Mouse (Mus musculus) kidney, embryonic 14.5 days (tissue): Measurements from ENCODE around the gene Cfap54. TPM values are rescaled to one million over a fixed set of nuclear protein-coding genes. Genes with fewer than 3 reads are reported as not detected.
A peak's percentile ranks its signal among the peaks of the same experiment; 100 is the strongest.

Experiments
- ATAC-seq: fragments of 200-750 bp; cut with Nextera tagmentation; 2 replicates; pipeline ENCODE4 v1.8.0; 2017; ENCODE audit warnings: moderate number of reproducible peaks, mild to moderate bottlenecking, moderate TSS enrichment, moderate library complexity; ENCODE audit not compliant: low FRiP score, low TSS enrichment
- H3K27ac ChIP-seq: fragments of 300-500 bp; sonication (generic); 2 replicates; pipeline ENCODE4 v1.5.1; 2014; ENCODE audit warnings: low read depth, mild to moderate bottlenecking, low read length, moderate library complexity, mixed read lengths
- H3K27me3 ChIP-seq: fragments of 300-500 bp; sonication (generic); 2 replicates; pipeline ENCODE4 v1.6.1; 2014; ENCODE audit warnings: mild to moderate bottlenecking, low read length; ENCODE audit not compliant: control insufficient read depth, insufficient read depth
- H3K36me3 ChIP-seq: fragments of 300-500 bp; sonication (generic); 2 replicates; pipeline ENCODE4 v1.6.1; 2014; ENCODE audit warnings: low read length, mixed read lengths; ENCODE audit not compliant: control insufficient read depth, insufficient read depth
- H3K4me1 ChIP-seq: fragments of 300-500 bp; sonication (generic); 2 replicates; pipeline ENCODE4 v1.6.1; 2014; ENCODE audit warnings: low read length, mixed read lengths; ENCODE audit not compliant: control insufficient read depth, insufficient read depth
- H3K4me2 ChIP-seq: fragments of 300-500 bp; sonication (generic); replicated peaks from 2 replicates; pipeline ENCODE4 v1.6.1; 2014; ENCODE audit warnings: low read depth, mild to moderate bottlenecking, low read length
- H3K4me3 ChIP-seq: fragments of 300-500 bp; sonication (generic); 2 replicates; pipeline ENCODE4 v1.5.1; 2014; ENCODE audit warnings: mild to moderate bottlenecking, low read length
- H3K9ac ChIP-seq: fragments of 300-500 bp; sonication (generic); 2 replicates; pipeline ENCODE4 v1.6.1; 2014; ENCODE audit warnings: low read depth, mild to moderate bottlenecking, low read length, moderate library complexity
- H3K9me3 ChIP-seq: fragments of 300-500 bp; sonication (generic); 2 replicates; pipeline ENCODE4 v1.6.1; 2016; ENCODE audit warnings: low read length; ENCODE audit not compliant: control insufficient read depth
- WGBS: fragments of 180-500 bp; shearing (Covaris S2); extraction: QIAGEN DNeasy Blood & Tissue Kit; methylation state at CpG from one replicate; pipeline ENCODE4 v1.1.7; 2014; 5-methylcytosine and 5-hydroxymethylcytosine counted together
- polyA plus RNA-seq: library from polyadenylated mRNA; unstranded; fragments of >200 nt; fragmentation: Nextera tagmentation; extraction: Ambion mirVana; gene quantifications from 2 replicates; pipeline ENCODE4 v1.2.1, GENCODE M21; 2014

The Cfap54 gene
- polyA plus RNA-seq, 1 experiment from 2014 or later = 0.49 TPM

DNA sequence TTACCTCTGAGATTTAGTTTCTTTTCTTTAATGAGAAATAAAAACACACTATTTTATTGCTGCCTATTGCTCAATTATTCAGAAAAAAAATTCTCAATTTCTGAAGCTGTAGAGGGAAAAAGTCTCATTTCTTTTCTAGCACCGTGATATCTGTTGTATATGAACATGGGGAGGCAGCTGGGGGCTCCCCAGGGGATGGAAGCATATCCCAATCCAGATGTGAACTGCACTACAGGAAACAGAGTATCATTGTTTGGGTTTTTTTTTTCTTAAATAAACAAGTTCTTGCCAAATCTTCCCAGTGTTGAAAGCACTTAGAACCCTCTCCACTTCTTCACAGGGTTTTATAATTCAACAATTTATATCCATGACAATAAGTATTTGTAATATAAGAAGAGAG is 151.4 kb downstream of the Cfap54 start:
- H3K36me3 ChIP-seq = no peaks in the 10 kb centered on the region
- H3K27ac ChIP-seq = no peak overlapping the region
- H3K9ac ChIP-seq = no peak overlapping the region
- no peak for ATAC-seq
- H3K4me2 ChIP-seq = no peak overlapping the region
- WGBS = 58% methylated on average over 1 of the region's 1 CpGs
- H3K4me1 ChIP-seq = no peaks in the 10 kb centered on the region
- H3K9me3 ChIP-seq = no peaks in the 10 kb centered on the region
- no peak overlapping the region for H3K4me3 ChIP-seq
- H3K27me3 ChIP-seq = no peaks in the 10 kb centered on the region

- Histone ChIP-seq H3K4me3 (no peak overlapping the region), H3K27me3 (no peaks in the 10 kb centered on the region), H3K4me1 (no peaks in the 10 kb centered on the region), H3K4me2 (no peak overlapping the region), H3K9me3 (no peaks in the 10 kb centered on the region), H3K27ac (no peak overlapping the region), H3K9ac (no peak overlapping the region), H3K36me3 (no peaks in the 10 kb centered on the region)
- WGBS = 88% methylated on average over 3 of the region's 3 CpGs
- no peak for ATAC-seq
These were observed 153.2 kb downstream of the Cfap54 start for GRCm38 (mm10) chr10:92928256-92928655.

- Histone ChIP-seq H3K9ac (no peak overlapping the region), H3K4me1 (no peaks in the 10 kb centered on the region), H3K27me3 (no peaks in the 10 kb centered on the region), H3K36me3 (no peaks in the 10 kb centered on the region), H3K9me3 (no peaks in the 10 kb centered on the region), H3K27ac (no peak overlapping the region), H3K4me2 (no peak overlapping the region), H3K4me3 (no peak overlapping the region)
- ATAC-seq = no peak
- 95% methylated on average over 1 of the region's 1 CpGs for WGBS
These were observed 162.9 kb downstream of the Cfap54 start for GRCm38 (mm10) chr10:92918551-92918950.

GRCm38 (mm10) chr10:92907246-92907645 is 174.2 kb downstream of the Cfap54 start:
- Histone ChIP-seq H3K4me3 (no peak overlapping the region), H3K4me2 (no peak overlapping the region), H3K9ac (no peak overlapping the region), H3K4me1 (no peaks in the 10 kb centered on the region), H3K36me3 (no peaks in the 10 kb centered on the region), H3K9me3 (no peaks in the 10 kb centered on the region), H3K27ac (no peak overlapping the region), H3K27me3 (no peaks in the 10 kb centered on the region)
- 41% methylated on average over 6 of the region's 6 CpGs for WGBS
- 0 out of 2 replicates have a peak, but pooled peaks have one; percentile 24 for ATAC-seq

DNA sequence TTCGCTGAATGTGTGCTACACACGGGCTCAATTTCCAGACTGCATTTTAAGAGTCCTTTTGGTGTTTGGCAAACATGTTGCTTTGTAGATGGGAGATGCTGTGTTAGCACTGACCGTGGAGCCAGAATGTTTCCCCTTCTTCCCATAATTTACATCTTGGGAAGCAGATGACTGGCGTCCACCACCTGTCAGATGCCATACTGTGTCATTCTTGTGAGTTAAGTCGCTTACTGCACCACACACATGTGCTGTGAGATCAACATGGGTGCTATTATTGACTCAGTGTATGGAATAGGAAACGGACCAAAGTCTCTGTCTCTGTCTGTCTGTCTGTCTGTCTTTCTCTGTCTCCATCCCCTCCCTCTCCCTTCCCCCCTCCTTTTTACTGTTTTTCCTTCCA is 193.0 kb downstream of the Cfap54 start:
- 84% methylated on average over 6 of the region's 6 CpGs for WGBS
- Histone ChIP-seq H3K9me3 (no peaks in the 10 kb centered on the region), H3K36me3 (no peaks in the 10 kb centered on the region), H3K4me3 (no peak overlapping the region), H3K4me1 (no peaks in the 10 kb centered on the region), H3K27me3 (no peaks in the 10 kb centered on the region), H3K4me2 (no peak overlapping the region), H3K9ac (no peak overlapping the region), H3K27ac (no peak overlapping the region)
- no peak for ATAC-seq

GRCm38 (mm10) chr10:92878000-92878399 is 203.4 kb downstream of the Cfap54 start:
- H3K9ac ChIP-seq = no peak overlapping the region
- 88% methylated on average over 3 of the region's 3 CpGs for WGBS
- H3K9me3 ChIP-seq = no peaks in the 10 kb centered on the region
- H3K27me3 ChIP-seq = no peaks in the 10 kb centered on the region
- no peak overlapping the region for H3K4me3 ChIP-seq
- H3K4me1 ChIP-seq = no peaks in the 10 kb centered on the region
- no peak overlapping the region for H3K4me2 ChIP-seq
- no peak overlapping the region for H3K27ac ChIP-seq
- no peaks in the 10 kb centered on the region for H3K36me3 ChIP-seq
- no peak for ATAC-seq

GRCm38 (mm10) chr10:92840980-92841379 is 240.4 kb downstream of the Cfap54 start:
- Histone ChIP-seq H3K27ac (no peak overlapping the region), H3K27me3 (no peaks in the 10 kb centered on the region), H3K9me3 (no peaks in the 10 kb centered on the region), H3K4me1 (no peaks in the 10 kb centered on the region), H3K4me2 (no peak overlapping the region), H3K4me3 (no peak overlapping the region), H3K36me3 (no peaks in the 10 kb centered on the region), H3K9ac (no peak overlapping the region)
- ATAC-seq = no peak
- WGBS = 86% methylated on average over 9 of the region's 9 CpGs

GRCm38 (mm10) chr10:92837572-92837971 is 243.8 kb downstream of the Cfap54 start:
- Histone ChIP-seq H3K4me2 (no peak overlapping the region), H3K4me1 (no peaks in the 10 kb centered on the region), H3K4me3 (no peak overlapping the region), H3K36me3 (no peaks in the 10 kb centered on the region), H3K9me3 (no peaks in the 10 kb centered on the region), H3K27me3 (no peaks in the 10 kb centered on the region), H3K27ac (no peak overlapping the region), H3K9ac (no peak overlapping the region)
- WGBS = 86% methylated on average over 5 of the region's 5 CpGs
- ATAC-seq = no peak

DNA sequence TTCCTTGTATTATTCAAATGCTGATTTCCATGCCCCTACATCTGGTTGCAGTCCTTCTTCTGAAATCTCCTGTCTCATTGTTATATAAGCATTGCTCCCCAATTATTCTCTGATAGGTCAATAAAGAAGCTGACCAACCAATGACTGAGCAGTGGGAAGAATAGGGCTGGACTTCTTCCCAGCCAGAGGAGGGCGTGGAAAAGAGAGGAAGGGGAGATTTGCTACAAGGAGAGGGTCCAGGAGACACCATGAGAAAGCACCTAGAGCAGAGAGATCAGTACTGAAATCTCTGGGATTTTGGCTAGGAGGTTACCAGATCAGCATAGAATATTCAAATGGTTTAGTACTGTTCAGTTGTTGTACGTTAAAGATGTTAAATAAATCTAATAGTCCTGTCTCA is 244.4 kb downstream of the Cfap54 start:
- Histone ChIP-seq H3K4me2 (no peak overlapping the region), H3K27ac (no peak overlapping the region), H3K9ac (no peak overlapping the region), H3K9me3 (no peaks in the 10 kb centered on the region), H3K27me3 (no peaks in the 10 kb centered on the region), H3K4me3 (no peak overlapping the region), H3K36me3 (no peaks in the 10 kb centered on the region), H3K4me1 (no peaks in the 10 kb centered on the region)
- WGBS = 70% methylated on average over 2 of the region's 2 CpGs
- no peak for ATAC-seq

- Histone ChIP-seq H3K4me2 (no peak overlapping the region), H3K36me3 (no peaks in the 10 kb centered on the region), H3K4me1 (no peaks in the 10 kb centered on the region), H3K27ac (no peak overlapping the region), H3K9ac (no peak overlapping the region), H3K4me3 (no peak overlapping the region), H3K9me3 (no peaks in the 10 kb centered on the region), H3K27me3 (no peaks in the 10 kb centered on the region)
- 77% methylated on average over 4 of the region's 4 CpGs for WGBS
- no peak for ATAC-seq
These were observed 259.9 kb downstream of the Cfap54 start for GRCm38 (mm10) chr10:92821499-92821898.
